Mouse (Mus musculus) spleen, postnatal 4 days (tissue): ENCODE measurements around the gene Cyp4f14.
"Not testable (repeated sequence)": the region's sequence is repeated elsewhere in the genome, so short reads cannot be mapped to it uniquely, and the experiment has no call there.

Experiments used
- DNase-seq, 2 experiments: peaks; one replicate each; pipeline ENCODE4 v3.0.0; 2022; ENCODE audit warnings: low spot score in 2 of 2

Gene Cyp4f14

DNA sequence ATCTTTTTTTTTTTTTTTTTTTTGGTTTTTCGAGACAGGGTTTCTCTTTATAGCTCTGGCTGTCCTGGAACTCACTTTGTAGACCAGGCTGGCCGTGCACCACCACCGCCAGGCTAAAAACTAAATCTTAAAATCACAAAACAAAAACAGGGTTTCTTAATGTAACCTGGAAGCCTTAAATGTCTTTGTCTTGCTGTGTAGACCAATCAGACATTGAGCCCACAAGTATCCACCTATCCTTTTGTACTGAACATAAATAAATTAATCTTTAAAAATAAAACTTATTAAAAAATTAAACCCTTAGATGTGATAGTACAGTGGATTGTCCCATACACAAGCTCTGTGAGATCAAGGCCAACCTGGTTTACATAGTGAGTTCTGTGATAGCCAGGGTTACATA lies 23.2 kb downstream of the Cyp4f14 start:
- no peak for DNase-seq

DNA sequence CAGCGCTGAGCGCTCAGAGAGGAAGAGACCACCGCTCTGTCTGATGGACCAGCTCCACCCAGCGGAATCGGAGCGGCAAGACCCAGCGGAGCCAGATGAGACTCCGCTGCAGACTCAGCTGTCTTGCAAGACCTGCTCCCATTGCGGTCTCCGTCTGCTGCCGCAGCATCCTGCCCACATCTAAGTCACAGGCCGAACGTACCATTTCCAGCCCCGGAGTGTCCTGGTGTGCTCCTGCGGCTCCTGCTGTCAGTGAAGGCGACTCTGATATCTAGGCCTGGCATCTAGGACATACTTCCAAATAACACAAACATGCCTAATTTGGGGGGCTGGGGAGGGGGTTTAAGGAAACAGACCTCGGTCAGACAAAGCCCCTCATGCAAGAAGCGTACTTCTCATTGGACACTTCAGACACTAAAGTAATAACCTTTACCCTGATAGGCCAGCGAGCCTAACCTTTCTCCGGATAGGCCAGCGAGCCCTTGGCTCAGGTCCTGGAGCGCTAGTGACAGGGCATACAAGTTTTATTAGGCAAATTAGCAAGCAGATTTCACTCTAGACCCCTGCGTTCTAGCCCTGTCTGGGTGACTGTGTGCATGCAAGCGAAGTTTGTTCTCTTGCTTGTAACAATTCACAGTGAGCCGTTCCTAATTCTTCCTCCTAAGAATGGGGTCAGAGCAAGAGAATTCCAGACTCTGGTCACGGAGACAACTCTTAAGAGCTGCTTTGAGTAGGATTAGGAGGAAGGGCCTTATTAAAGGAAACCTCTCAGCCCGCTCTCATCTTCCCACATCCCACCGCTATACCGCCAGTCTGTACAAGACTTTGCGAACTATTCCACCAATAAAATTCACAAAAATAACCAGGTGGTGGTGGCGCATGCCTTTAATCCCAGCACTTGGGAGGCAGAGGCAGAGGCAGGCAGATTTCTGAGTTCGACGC lies 25.6 kb downstream of the Cyp4f14 start, which contains the start of gene Zfp870:
TSS of gene Zfp870 (minus strand) at position 404 of the 942 bp plus-strand sequence.
- peak; percentile 65 to 77 for DNase-seq

DNA sequence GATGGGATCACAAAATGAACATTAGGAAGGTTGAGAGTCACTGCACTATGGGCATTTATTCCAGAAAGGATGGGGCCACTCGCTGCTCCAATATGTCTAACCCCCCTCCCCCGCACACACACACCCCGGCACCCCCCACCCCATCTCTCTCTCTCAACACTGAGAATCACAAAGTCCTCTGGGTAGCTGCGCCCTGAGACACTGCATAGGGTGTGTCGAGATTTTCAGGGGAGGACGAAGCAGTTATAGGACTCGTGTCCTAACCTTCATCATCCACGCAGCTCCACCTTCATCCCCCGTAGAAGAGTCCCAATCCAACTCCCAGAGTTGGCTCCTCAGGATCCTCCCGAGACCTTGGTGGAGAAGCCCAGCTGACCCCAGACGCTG lies 26.3 kb downstream of the Cyp4f14 start:
- DNase-seq: no peak

DNA sequence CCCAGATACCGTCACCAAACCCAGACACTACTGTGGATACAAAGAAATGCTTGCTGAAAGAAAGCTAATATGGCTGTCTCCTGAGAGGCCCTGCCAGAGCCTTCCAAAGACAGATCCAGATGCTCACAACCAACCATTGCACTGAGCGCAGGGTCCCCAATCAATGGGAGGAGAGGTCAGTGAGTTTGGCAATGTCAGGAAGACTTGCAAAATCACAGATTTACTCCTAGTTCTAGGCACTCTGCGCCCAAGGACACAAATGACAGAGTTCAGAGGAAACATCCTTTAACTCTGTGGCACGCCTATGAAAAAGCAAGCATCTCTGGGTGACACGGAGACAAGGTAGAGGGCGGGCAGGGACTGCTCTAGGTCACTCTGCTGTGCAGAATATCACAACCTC lies 27.5 kb downstream of the Cyp4f14 start:
- DNase-seq: no peak

DNA sequence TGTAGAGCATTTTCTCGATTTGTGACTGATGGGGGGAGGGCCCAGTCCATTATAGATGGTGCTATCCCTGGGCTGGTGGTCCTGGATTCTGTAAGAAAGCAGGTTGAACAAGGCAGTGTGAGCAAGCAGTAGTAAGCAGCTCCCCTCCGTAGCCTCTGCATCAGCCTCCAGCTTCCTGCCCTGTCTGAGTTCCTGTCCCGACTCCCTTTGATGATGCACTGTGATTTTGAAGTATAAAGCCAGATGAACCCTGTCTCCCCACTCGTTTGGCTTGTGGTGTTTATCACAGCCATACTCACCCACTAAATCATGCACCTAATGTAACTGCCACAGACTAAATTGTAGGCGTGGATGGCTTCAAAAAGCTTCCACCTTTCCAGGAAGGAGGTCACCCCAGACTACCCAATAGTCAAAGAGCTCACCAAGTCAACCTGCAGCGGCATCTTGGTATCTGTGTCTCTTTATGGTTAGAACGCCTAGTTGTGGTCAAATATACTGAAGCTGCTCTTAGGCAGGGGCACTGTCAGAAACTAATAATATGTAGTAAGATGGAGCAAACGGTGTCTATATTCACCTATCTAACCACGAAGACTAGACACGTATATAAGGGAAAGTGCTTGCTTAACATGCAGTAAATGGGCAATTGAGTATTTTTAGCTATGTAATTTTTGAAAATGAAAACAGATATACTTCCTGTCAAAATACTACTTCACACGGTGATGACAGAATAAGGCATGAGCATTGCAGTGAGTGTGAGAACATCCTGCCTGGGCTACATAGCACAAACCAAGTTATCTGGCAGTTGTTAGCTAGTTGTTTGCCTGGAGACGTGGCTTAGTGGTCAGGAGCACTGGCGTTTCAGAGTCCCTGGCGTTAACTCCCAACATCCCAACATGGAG lies 36.6 kb downstream of the Cyp4f14 start:
- no peak for DNase-seq

DNA sequence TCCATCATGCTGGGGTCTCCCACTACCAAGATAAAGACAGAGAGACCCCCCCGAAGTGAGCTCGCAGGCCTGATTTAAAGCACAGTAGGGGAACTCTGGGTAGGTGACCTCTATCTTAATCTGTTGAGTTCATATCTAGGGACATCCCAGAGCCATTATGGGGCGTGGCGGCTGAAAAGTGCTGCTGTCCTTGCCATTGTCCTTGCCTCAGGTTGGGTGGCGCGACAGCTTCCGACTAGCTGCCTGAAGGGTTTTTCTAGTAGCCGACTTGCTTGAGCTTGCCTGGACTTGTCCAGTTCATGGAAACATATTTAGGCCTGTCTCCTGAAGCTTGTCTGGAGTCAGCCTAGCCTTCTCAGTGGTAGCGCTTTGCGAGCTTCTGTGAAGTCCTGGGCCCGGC lies 38.4 kb downstream of the Cyp4f14 start:
- no peak for DNase-seq

DNA sequence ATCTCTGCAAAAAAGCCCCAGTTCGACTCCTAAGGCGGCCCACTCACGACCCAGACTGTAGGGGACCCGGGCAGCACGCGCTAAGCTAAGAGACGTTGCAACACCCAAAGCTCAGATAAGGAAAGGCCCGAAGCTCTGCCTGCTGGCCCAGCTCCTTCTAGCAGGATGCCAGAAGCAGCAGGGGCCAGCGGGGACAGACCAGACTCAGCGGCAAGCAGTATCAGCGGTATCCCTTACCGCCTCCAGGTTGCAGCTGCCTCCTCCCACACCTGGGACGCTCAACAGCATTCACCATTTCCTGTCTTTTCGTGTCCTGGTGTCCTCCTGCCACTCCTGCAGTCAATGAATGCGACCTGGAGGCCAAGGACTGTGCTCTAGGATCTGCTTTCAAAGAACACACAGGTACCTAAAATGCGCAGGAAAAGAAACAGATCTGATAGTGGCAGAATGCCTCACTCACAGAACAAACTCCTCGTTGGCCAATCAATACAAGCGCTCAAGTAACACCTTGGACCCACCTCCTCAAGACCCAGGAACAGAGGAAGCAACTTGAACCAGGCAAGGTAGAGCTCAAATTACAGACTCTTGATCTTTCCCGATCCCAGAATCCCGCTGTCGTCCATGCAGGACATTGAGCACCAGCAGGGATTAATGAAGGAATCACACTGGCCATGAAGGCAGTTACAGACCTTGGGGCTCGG lies 39.5 kb downstream of the Cyp4f14 start:
- no peak for DNase-seq

DNA sequence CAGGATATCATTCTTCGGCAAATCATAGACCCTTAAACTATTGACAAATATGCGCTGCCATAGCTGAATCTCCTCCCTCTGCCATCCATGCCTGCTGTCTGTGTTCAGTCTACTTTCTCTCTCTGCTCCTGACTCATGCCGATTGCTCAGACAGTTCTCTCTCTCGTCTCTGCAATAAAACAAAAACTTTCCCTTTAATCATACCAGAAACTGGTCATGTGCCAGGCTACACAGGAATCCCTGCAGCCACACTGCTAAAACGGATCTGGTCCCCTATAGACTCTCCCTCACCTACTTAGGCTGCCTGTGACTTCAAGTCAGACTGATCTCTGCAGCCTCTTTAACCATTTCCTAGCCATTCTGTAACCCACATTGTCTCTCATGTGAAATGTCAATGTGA lies 44.4 kb downstream of the Cyp4f14 start:
- no peak for DNase-seq

DNA sequence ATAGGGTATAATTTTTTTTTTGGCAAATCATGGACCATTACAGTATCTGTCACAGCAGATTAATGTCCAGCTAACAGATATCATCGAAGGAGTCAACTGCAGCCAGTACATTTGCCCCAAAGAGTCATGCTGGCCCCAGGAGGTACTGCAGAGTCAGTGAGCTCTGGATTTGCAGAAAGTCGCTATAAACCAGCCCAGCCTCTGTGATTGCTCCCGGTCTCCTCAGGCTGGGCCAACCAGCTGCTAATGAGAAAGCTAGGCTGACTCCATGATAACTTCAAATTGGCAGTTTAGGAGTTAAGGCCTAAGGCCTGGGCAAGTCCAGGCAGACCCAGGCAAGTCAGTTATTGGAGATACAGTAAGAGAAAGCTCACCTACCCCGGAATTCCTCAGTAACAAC lies 45.1 kb downstream of the Cyp4f14 start:
- DNase-seq: no peak

DNA sequence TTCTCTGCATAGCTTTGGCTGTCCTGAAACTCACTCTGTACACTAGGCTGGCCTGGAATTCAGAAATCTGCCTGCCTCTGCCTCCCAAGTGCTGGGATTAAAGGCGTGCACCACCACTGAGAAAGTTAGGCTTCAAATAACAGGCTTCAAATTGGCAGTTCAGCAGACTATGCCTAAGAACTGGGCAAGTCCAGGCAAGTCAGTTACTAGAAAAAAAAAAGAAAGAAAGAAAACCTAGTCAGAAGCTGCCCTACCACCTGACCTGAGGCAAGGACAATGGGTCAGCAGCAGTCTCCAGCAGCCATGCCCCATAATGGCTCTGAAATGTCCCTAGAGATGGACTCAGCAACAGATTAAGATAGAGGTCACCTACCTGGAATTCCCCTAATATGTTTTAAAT lies 45.7 kb downstream of the Cyp4f14 start:
- no peak for DNase-seq

DNA sequence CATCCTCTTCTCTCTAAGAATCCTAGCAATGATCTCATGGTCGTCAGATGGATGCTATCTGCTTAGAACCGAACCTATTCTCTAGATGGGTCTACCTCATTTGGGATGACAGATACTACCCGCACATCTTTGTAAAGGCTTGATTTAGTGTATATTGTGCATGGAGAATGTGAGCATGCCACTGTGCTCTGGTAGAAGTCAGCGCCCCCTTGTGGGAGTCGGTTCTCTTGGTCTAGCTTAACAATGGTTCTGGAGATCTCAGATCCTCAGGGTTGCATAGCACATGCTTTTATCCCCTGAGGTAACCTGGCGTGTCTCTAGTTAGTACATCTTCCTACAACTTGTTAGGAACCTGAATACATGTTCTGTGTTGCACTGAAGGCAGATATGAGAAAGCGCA lies 49.9 kb downstream of the Cyp4f14 start:
- not testable (repeated sequence) for DNase-seq

DNA sequence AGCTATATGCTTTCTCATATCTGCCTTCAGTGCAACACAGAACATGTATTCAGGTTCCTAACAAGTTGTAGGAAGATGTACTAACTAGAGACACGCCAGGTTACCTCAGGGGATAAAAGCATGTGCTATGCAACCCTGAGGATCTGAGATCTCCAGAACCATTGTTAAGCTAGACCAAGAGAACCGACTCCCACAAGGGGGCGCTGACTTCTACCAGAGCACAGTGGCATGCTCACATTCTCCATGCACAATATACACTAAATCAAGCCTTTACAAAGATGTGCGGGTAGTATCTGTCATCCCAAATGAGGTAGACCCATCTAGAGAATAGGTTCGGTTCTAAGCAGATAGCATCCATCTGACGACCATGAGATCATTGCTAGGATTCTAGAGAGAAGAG lies 60.4 kb downstream of the Cyp4f14 start:
- DNase-seq: not testable (repeated sequence)
